Mouse (Mus musculus) spleen, postnatal 14 days (tissue): Measurements from ENCODE around the gene Psmb8.
A peak's percentile ranks its signal among the peaks of the same experiment; 100 is the strongest.

Source experiments
- DNase-seq, 2 experiments: peaks; one replicate each; pipeline ENCODE4 v3.0.0; 2021 to 2022; ENCODE audit warnings: low spot score in 2 of 2

Gene Psmb8

DNA sequence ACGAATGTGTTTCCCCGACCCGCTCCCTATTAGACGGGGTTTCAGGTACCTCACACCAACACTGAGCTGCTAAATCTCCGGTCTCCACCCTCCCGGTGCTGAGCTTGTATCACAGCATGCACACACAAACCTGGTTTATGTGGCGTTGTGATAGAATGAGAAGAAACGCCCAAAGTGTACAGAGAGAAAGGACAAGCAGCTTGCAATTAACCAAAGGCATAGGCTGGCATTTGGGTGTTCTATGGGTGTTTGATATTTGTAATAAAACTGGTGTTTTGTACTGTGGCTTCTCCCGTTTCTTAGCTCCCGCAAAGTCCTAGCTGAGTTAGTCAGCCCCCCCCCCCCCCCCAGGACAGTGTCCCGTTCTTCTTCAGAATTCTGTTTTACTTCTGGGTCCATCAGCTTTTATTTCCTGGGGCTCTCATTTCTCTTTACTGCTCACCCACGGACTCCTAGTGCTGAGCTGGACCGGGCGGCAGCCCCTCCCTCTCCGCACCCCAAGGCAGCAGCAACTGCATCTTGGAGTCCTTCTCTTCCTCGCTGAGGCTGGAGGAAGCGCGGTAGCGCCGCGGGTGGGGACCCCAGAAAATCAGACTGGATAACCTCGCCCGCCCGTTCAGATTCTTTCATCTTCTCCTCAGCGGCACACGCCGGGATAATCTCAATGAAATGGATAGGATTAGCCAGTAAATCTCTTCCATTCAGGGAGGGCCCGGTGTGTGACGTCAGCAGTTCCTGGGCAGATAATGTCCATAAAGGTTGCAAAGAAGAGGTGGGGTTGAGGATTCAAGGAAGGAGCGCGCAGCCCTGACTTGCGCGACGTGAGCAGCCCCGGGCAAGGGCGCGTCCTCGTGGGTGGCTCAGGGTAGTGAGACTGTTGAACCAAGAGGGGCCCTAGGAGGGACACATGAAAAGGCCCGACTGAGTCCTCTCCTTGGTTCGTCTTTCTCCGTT is at the start of gene Psmb8:
TSS of gene Psmb8 (plus strand) at position 781 of the 954 bp plus-strand sequence.
- DNase-seq: peak; percentile 67 to 82

DNA sequence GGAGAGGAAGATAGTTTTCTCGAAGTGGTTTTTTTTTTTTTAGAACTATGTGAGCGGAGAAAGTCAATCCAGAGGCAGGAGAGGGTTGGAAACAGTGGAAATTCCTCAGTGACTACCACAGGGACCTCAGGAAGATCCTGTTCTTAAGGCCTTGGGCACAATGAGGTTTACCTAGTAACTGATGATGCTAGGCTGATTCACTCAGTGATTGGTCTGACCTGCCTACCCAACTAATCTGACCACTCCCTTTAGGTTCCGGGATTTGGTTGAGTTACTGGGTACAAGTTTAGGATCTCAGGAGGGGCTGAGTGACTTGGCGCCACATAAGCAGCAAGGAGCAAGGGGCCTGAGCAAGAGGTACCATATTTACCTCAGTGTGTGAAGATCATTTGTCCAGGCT is 44.6 kb upstream of the Psmb8 start, which contains the start of gene H2-DMb1:
TSS of gene H2-DMb1 (plus strand) at position 150 of the 400 bp plus-strand sequence.
- no peak for DNase-seq

DNA sequence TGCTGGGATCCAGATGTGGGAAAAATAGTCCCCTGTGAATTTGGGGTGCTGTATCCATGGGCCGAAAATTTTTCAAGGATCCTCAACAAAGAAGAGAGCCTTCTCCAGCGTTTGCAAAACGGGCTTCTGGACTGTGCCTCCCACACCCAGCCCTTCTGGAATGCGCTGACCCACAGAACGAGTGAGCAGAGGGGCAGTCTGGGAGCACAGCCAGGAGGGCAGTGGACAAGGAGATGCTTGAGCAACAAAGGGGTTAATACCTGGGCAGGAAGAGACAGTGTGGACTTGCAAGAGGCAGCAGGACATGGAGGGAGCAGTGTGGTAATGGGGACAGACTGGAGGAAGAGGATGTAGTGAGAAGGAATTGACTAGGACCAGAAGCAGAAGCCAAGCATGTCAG is 42.0 kb upstream of the Psmb8 start:
- DNase-seq: no peak

DNA sequence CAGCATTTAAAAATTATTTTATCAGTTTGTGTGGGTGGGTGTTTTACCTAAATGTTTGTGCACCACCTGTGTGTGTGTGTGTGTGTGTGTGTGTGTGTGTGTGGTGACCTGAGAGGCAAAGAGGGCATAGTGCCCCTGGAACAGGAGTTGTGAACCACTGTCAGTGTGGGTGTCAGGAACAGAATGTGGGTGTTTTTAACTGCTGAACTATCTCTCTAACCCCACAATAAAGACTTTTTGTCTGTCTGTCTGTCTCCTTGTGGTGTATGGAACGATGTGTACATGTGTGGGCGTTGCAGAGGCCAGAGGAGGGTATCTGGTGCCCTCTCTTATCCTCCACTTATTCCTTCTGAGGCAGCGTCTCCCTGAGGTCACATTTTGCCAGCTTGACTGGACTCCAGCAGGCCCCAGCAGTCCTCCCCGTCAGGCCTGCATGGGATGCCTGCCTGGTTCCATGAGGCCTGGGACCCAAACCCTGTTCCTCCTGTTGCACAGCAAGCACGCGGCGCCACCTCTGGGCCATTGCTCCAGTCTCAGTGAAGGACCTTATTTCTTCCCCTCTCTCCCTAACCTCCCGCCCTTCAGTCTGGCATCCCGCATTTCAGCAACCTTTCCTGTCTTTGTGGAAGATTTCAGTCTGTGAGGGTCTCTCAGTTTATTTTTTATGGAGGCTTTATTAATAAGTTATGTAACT is 33.2 kb upstream of the Psmb8 start:
- DNase-seq: peak; percentile 30 to 52

GRCm38 (mm10) chr17:34165033-34165730 is 32.3 kb upstream of the Psmb8 start:
- no peak for DNase-seq

DNA sequence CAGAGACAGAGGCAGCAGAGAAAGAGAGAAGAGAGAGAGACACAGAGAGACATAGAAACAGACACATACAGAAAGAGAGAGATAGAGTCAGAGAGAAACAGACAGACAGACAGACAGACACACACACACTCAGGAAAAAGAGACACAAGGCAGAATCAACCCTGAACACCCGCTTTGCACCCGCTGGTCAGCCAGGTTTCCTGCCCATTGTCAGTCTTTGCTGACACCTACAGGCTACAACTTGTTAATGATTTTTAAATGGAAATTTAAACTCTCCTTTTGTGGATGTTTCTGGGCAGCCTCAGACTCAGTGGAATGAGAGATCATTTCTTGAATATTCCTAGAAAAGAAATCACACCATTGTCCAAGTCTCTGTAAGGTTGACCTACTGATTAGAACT is 28.2 kb upstream of the Psmb8 start:
- DNase-seq: no peak

DNA sequence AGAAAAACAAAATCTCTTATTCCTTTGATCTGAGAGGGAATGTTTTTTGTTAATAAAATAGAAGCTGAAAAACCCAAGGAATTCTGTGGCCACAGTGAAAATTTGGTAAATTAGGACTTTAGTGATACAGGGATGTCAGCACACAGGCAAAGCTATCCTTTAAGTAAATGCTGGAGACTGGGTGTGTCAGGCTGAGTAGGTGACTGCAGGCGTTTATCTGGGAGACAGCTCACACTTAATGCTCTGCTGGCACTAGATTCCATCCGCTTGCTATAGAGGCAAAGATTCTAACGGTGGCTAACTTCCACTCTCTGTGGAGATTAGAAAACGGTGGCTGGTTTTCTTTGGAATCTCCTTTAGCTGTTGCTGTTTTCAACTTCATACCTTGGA is 27.0 kb upstream of the Psmb8 start:
- no peak for DNase-seq

DNA sequence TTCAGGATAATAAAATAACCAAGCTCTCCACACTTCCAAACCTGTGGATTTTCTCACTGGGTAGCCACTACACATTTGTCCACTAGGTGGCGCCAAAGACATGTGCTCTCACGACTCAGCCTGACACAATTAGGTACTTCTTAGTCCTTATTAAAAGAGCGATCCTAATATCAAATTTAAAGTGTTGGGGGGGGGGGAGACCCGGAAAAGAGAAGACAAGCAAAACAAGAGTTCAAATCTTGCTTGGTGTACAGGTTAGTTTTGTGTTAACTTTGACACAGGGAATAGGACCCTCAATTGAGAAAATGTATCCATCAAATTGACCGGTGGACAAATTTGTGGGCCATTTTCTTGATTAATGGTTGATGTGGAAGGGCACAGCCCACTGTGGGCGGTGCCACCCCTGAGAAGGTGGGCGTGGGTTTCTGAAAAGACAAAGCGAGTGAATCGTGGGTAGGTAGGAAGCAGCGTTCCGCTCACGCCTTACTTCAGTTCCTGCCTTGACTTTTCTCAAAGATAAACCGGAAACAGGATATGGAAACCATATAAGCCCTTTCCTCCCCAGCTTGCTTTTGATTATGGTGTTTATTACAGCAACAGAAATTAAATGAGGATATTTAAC is 26.5 kb upstream of the Psmb8 start:
- DNase-seq: peak; percentile 60 to 81

DNA sequence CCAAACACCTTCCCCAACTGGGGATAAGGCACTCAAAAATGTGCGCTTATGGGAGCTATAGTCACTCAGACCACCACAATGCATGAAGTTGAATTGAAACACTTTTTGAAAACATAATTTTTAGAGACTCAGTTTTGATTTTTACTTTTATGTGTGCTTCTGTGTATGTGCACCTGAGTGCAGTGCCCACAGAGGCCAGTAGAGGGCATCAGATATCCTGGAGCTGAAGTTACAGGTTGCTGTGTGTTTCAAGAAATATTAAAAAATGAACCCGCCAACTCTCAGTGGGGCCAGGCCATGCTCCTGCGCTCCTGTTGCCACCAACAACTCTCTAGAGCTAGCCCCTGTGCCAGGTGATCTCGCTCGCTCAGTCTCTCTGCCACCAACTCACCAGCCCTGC is 25.0 kb upstream of the Psmb8 start:
- DNase-seq: no peak

DNA sequence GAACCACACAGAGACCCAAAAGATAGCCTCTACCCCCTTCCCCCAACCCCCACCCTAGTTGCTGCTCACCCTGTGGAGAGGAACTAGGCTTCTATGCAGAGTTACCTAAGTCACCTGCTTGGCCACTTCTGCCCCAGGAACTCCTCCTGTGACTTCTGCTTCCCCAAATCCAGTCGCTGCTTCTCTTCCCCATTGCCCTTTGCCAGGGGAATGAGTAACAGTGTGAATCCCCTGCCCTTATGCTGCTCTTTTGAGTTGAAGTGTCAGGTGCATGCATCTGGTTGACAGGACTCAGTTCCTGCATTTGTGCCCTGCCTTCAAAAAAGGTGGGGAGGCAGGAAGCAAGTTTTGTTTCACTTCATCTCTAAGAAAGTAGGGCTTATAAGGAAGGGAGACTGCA is 23.4 kb upstream of the Psmb8 start:
- no peak for DNase-seq

DNA sequence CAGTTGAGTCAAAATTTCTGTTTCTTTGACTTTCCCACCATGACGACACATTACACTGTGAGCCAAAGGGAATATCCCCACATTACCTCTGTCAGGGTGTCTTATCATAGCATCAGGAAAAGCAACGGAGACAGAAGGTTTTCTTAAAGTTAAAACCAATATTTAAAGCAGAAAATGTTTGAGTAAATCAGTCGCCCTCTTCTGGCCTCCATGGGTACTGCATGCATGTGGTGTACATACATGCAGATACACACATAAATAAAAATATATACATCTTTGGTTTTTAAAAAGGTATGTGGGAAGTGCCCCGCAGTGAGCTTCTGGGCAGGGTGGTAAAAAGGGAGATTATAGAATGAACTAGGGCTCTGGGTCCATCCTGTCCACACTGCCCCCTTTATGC is 20.3 kb upstream of the Psmb8 start:
- no peak for DNase-seq

- DNase-seq: no peak
Observed at GRCm38 (mm10) chr17:34179019-34179418, 18.5 kb upstream of the Psmb8 start.

- no peak for DNase-seq
Observed at GRCm38 (mm10) chr17:34179913-34180859, 17.3 kb upstream of the Psmb8 start.

DNA sequence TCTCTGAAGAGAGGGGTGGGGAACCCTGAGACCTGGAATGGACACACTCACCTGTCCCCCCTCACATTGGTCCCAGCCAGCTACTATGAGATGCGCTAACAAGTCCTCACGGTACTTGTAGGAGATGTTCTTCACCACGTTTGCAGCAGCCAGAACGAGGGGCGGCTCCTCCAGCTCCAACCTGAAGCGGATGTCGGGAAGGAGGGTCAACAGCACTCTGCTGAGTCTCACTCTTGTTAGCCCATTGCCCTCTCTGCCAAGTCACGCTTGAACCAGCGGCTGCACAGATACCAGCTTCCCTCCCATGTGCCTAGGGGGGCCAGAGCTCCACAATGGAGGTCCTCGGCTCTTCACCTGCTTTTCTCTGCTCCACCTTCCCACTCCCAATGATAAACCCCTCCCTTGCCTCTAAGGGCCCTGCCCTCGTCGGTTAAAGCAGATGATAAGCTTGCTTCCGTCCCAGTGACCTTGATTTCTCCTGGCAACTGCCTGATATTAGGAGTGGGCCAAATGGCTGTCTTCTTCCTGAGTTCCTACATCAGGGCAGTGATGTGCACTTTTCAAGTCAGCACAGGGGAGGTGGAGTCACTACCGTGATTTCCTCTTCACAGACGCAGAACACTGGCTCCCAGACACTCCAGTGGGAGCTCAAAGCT is 13.8 kb upstream of the Psmb8 start:
- DNase-seq: no peak

DNA sequence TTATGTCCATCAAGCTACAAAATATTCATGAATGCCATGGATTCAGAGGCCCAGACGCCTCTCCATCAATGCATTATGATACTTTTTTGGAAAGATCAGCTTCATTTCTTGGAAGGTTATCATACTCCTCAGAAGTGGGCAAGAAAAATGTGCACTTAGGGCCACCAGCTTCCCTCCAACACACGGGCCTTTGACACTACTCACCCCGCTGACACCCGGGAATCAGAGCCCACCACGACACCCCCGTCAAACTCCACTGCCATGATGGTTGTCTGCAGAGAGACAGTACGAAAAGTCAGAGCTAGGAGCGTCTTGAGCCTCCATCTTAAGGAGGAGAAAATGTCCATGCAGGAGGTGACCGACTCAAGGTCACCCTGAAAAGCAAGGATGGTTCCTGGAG is 12.0 kb upstream of the Psmb8 start:
- no peak for DNase-seq

- no peak for DNase-seq
Observed at GRCm38 (mm10) chr17:34186885-34187260, 10.6 kb upstream of the Psmb8 start.

- peak; percentile 96 to 98 for DNase-seq
Observed at GRCm38 (mm10) chr17:34187261-34187916, 10.1 kb upstream of the Psmb8 start, which contains the start of the genes Tap1 and Psmb9. Gene Tap1 (plus strand): TSS chr17:34187553. Gene Psmb9 (minus strand): TSS chr17:34187764.

- DNase-seq: no peak
Observed at GRCm38 (mm10) chr17:34188010-34188409, 9.5 kb upstream of the Psmb8 start.

DNA sequence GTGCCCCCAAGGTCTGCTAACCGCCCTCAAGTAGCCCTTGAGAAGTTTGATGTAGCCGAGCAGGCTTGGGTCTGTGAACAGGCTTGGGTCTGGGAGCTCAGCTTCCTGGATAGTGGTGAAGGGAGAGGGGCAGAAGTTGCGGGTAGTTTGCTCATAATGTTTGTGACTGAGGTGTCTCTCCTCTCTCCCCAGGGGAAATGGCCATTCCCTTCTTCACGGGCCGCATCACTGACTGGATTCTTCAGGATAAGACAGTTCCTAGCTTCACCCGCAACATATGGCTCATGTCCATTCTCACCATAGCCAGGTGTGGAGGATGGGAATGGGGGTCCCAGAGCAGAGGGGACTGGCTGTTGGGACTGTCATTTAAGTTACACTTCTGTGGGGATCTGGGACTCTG is 8.5 kb upstream of the Psmb8 start:
- no peak for DNase-seq

DNA sequence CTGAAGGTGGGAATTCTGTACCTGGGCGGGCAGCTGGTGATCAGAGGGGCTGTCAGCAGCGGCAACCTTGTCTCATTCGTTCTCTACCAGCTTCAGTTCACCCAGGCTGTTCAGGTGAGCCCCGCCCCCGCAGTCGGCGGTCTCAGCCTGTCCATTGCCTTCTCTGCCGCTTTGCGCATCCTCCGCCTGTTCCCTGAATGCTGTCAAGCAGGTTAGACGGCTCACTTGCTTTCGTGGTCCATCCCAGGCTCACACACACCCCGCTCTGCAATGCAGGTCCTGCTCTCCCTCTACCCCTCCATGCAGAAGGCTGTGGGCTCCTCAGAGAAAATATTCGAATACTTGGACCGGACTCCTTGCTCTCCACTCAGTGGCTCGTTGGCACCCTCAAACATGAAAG is 4.7 kb upstream of the Psmb8 start:
- no peak for DNase-seq
